Mouse (Mus musculus) lung, postnatal 14 days (tissue): ENCODE data around the gene Miga1.
"Not testable (repeated sequence)": the region's sequence is repeated elsewhere in the genome, so short reads cannot be mapped to it uniquely, and the experiment has no call there.

ENCODE experiments used
- DNase-seq: peaks from one replicate; pipeline ENCODE4 v3.0.0; 2021

Miga1 gene

GRCm38 (mm10) chr3:152321765-152322547 is 18.3 kb downstream of the Miga1 start:
- no peak for DNase-seq

- no peak for DNase-seq
Observed at GRCm38 (mm10) chr3:152320972-152321645, 19.1 kb downstream of the Miga1 start.

GRCm38 (mm10) chr3:152316447-152317173 is 23.6 kb downstream of the Miga1 start:
- DNase-seq, result not testable (repeated sequence)

GRCm38 (mm10) chr3:152315613-152316012 is 24.6 kb downstream of the Miga1 start:
- DNase-seq, result peak; percentile 90

- DNase-seq, result not testable (repeated sequence)
Observed at GRCm38 (mm10) chr3:152314666-152315065, 25.5 kb downstream of the Miga1 start.

GRCm38 (mm10) chr3:152309250-152309645 is 31.0 kb downstream of the Miga1 start:
- no peak for DNase-seq

- peak; percentile 42 for DNase-seq
Observed at GRCm38 (mm10) chr3:152308485-152309249, 31.5 kb downstream of the Miga1 start.

GRCm38 (mm10) chr3:152305971-152306370 is 34.2 kb downstream of the Miga1 start:
- no peak for DNase-seq

GRCm38 (mm10) chr3:152305080-152305479 is 35.1 kb downstream of the Miga1 start:
- DNase-seq, result peak; percentile 14

- DNase-seq, result peak; percentile 25
Observed at GRCm38 (mm10) chr3:152304093-152304815, 36.0 kb downstream of the Miga1 start.

- DNase-seq, result no peak
Observed at GRCm38 (mm10) chr3:152302991-152303390, 37.2 kb downstream of the Miga1 start.

- no peak for DNase-seq
Observed at GRCm38 (mm10) chr3:152300376-152301337, 39.5 kb downstream of the Miga1 start.

- no peak for DNase-seq
Observed at GRCm38 (mm10) chr3:152295896-152296295, 44.3 kb downstream of the Miga1 start.

- DNase-seq, result no peak
Observed at GRCm38 (mm10) chr3:152294400-152294799, 45.8 kb downstream of the Miga1 start.

GRCm38 (mm10) chr3:152293530-152294181 is 46.6 kb downstream of the Miga1 start:
- no peak for DNase-seq

- DNase-seq, result no peak
Observed at GRCm38 (mm10) chr3:152291895-152292294, 48.3 kb downstream of the Miga1 start.

GRCm38 (mm10) chr3:152290175-152290798 is 49.9 kb downstream of the Miga1 start:
- DNase-seq, result no peak

- DNase-seq, result no peak
Observed at GRCm38 (mm10) chr3:152288740-152289139, 51.5 kb downstream of the Miga1 start.

GRCm38 (mm10) chr3:152288276-152288675 is 51.9 kb downstream of the Miga1 start:
- no peak for DNase-seq

- no peak for DNase-seq
Observed at GRCm38 (mm10) chr3:152287810-152288209, 52.4 kb downstream of the Miga1 start.
